Mouse (Mus musculus) cortical plate, adult 2 months (tissue): ENCODE results near the gene Per3.

Source experiments
- CTCF ChIP-seq: fragments of 200-500 bp; IDR thresholded peaks from 2 replicates; pipeline ENCODE4 v1.5.1; 2011; ENCODE audit warnings: mild to moderate bottlenecking, control low read depth, low read length; ENCODE audit not compliant: insufficient read depth; ENCODE audit errors: extremely low read depth
- POLR2A ChIP-seq: fragments of 200-500 bp; IDR thresholded peaks from 2 replicates; pipeline ENCODE4 v1.6.1; 2011; ENCODE audit warnings: mild to moderate bottlenecking, low read length, control low read depth; ENCODE audit not compliant: insufficient read depth; ENCODE audit errors: extremely low read depth

GRCm38 (mm10) chr4:151037800-151038199, 6.7 kb downstream of the Per3 start:
- TF ChIP-seq POLR2A = no peak
- no peak for TF ChIP-seq CTCF
